ENCODE assay signal across 19 mouse cellular contexts in genomic region chr15:66443861-66444260, GRCm38 (mm10). TPM values are rescaled to one million over a fixed set of nuclear protein-coding genes. Genes with fewer than 3 reads are reported as not detected.
"Had no signal": no experiment of that assay in that cellular context is flagged by ENCODE, and none has a peak within 500 bp of the region (broad histone marks: within the 10 kb centered on the region; RNA-seq: fewer than 3 reads in every experiment).

No protein-coding gene starts in this region.

- H3K9ac ChIP-seq: limb, embryonic 12.5 days; limb, embryonic 15.5 days; liver, embryonic 14.5 days; liver, postnatal 0 days; lung, embryonic 14.5 days; midbrain, embryonic 12.5 days; midbrain, embryonic 15.5 days; neural tube, embryonic 13.5 days had no signal

- H3K9me3 ChIP-seq: limb, embryonic 12.5 days; limb, embryonic 15.5 days; midbrain, embryonic 12.5 days; midbrain, embryonic 15.5 days; neural tube, embryonic 13.5 days had no signal

- H3K4me1 ChIP-seq: limb, embryonic 12.5 days; limb, embryonic 15.5 days; midbrain, embryonic 12.5 days; midbrain, embryonic 15.5 days; neural tube, embryonic 13.5 days had no signal

- H3K4me2 ChIP-seq: limb, embryonic 12.5 days; limb, embryonic 15.5 days; liver, embryonic 11.5 days; lung, embryonic 14.5 days; midbrain, embryonic 12.5 days; midbrain, embryonic 15.5 days; neural tube, embryonic 13.5 days had no signal

- ATAC-seq: intestine, embryonic 16.5 days; liver, postnatal 0 days; lung, postnatal 0 days; midbrain, embryonic 15.5 days had no signal

- H3K27ac ChIP-seq: kidney, postnatal 0 days; limb, embryonic 12.5 days; limb, embryonic 15.5 days; liver, embryonic 14.5 days; macrophage; midbrain, embryonic 12.5 days; midbrain, embryonic 15.5 days; neural tube, embryonic 13.5 days had no signal

- H3K4me3 ChIP-seq: limb, embryonic 12.5 days; limb, embryonic 15.5 days; midbrain, embryonic 12.5 days; midbrain, embryonic 15.5 days; neural tube, embryonic 13.5 days had no signal

- DNase-seq: kidney, adult 18-20 months; kidney, adult 9 months; kidney, postnatal 25 days; left cerebral cortex, postnatal 4 days; liver, postnatal 0 days; lung, embryonic 14.5 days; right cerebral cortex, postnatal 4 days; thymus, postnatal 25 days had no signal

- H3K36me3 ChIP-seq: limb, embryonic 12.5 days; limb, embryonic 15.5 days; midbrain, embryonic 12.5 days; midbrain, embryonic 15.5 days; neural tube, embryonic 13.5 days had no signal

- H3K27me3 ChIP-seq: limb, embryonic 12.5 days; limb, embryonic 15.5 days; midbrain, embryonic 12.5 days; midbrain, embryonic 15.5 days; neural tube, embryonic 13.5 days had no signal

RNA-seq across cellular contexts. Expression of gene Lrrc6, which starts 56.8 kb away (rescaled TPM):
- polyA plus RNA-seq: intestine, embryonic 16.5 days; limb, embryonic 12.5 days; limb, embryonic 15.5 days; liver, embryonic 11.5 days; liver, embryonic 14.5 days; liver, postnatal 0 days; macrophage had no signal
